Mouse (Mus musculus): ENCODE data around the gene Nlgn1. TPM values are rescaled to one million over a fixed set of nuclear protein-coding genes. Genes with fewer than 3 reads are reported as not detected.

Nlgn1 gene
- polyA plus RNA-seq, 1 experiment, result 0.31 TPM

- no peak for TF ChIP-seq POLR2A (IDR thresholded peaks at IDR 0.05; ENCODE audit: insufficient read depth, low read length)
- no peak for TF ChIP-seq EP300 (IDR thresholded peaks at IDR 0.05; ENCODE audit: insufficient read depth, low read depth, low read length)
- no peak for TF ChIP-seq CTCF (IDR thresholded peaks at IDR 0.05; ENCODE audit: low read depth, low read length)
- Histone ChIP-seq H3K36me3 (ENCODE audit: control insufficient read depth, insufficient read depth, low read length, poor library complexity, severe bottlenecking) (no peaks in the 10 kb centered on the region), H3K4me1 (ENCODE audit: control insufficient read depth, insufficient read depth, low read length) (no peaks in the 10 kb centered on the region), H3K27me3 (ENCODE audit: control insufficient read depth, insufficient read depth, low read length, poor library complexity, severe bottlenecking) (no peaks in the 10 kb centered on the region), H3K27ac (ENCODE audit: insufficient read depth, low read length) (no peak overlapping the region), H3K4me3 (ENCODE audit: low read depth, low read length) (no peak overlapping the region), H3K9me3 (replicated peaks; ENCODE audit: control insufficient read depth, insufficient read depth, low read length, poor library complexity, severe bottlenecking) (no peaks in the 10 kb centered on the region), H3K9ac (ENCODE audit: low read depth, poor library complexity, severe bottlenecking) (no peak overlapping the region)
These were observed 104.0 kb downstream of the Nlgn1 start for GRCm38 (mm10) chr3:26228172-26228781.

GRCm38 (mm10) chr3:26223500-26223899 is 108.8 kb downstream of the Nlgn1 start:
- Histone ChIP-seq H3K4me3 (ENCODE audit: low read depth, low read length) (no peak overlapping the region), H3K4me1 (ENCODE audit: control insufficient read depth, insufficient read depth, low read length) (no peaks in the 10 kb centered on the region), H3K9ac (ENCODE audit: low read depth, poor library complexity, severe bottlenecking) (no peak overlapping the region), H3K27ac (ENCODE audit: insufficient read depth, low read length) (no peak overlapping the region), H3K27me3 (ENCODE audit: control insufficient read depth, insufficient read depth, low read length, poor library complexity, severe bottlenecking) (no peaks in the 10 kb centered on the region), H3K9me3 (replicated peaks; ENCODE audit: control insufficient read depth, insufficient read depth, low read length, poor library complexity, severe bottlenecking) (no peaks in the 10 kb centered on the region), H3K36me3 (ENCODE audit: control insufficient read depth, insufficient read depth, low read length, poor library complexity, severe bottlenecking) (no peaks in the 10 kb centered on the region)
- TF ChIP-seq CTCF (IDR thresholded peaks at IDR 0.05; ENCODE audit: low read depth, low read length), result no peak

GRCm38 (mm10) chr3:26216231-26216630 is 116.0 kb downstream of the Nlgn1 start:
- Histone ChIP-seq H3K4me1 (ENCODE audit: control insufficient read depth, insufficient read depth, low read length) (no peaks in the 10 kb centered on the region), H3K4me3 (ENCODE audit: low read depth, low read length) (no peak overlapping the region), H3K9me3 (replicated peaks; ENCODE audit: control insufficient read depth, insufficient read depth, low read length, poor library complexity, severe bottlenecking) (no peaks in the 10 kb centered on the region), H3K9ac (ENCODE audit: low read depth, poor library complexity, severe bottlenecking) (no peak overlapping the region), H3K27me3 (ENCODE audit: control insufficient read depth, insufficient read depth, low read length, poor library complexity, severe bottlenecking) (no peaks in the 10 kb centered on the region), H3K27ac (ENCODE audit: insufficient read depth, low read length) (no peak overlapping the region), H3K36me3 (ENCODE audit: control insufficient read depth, insufficient read depth, low read length, poor library complexity, severe bottlenecking) (no peaks in the 10 kb centered on the region)
- TF ChIP-seq EP300 (IDR thresholded peaks at IDR 0.05; ENCODE audit: insufficient read depth, low read depth, low read length), result no peak
- no peak for TF ChIP-seq CTCF (IDR thresholded peaks at IDR 0.05; ENCODE audit: low read depth, low read length)
- TF ChIP-seq POLR2A (IDR thresholded peaks at IDR 0.05; ENCODE audit: insufficient read depth, low read length), result no peak

GRCm38 (mm10) chr3:26202702-26203101 is 129.6 kb downstream of the Nlgn1 start:
- Histone ChIP-seq H3K9ac (ENCODE audit: low read depth, poor library complexity, severe bottlenecking) (no peak overlapping the region), H3K4me3 (ENCODE audit: low read depth, low read length) (no peak overlapping the region), H3K27me3 (ENCODE audit: control insufficient read depth, insufficient read depth, low read length, poor library complexity, severe bottlenecking) (no peaks in the 10 kb centered on the region), H3K4me1 (ENCODE audit: control insufficient read depth, insufficient read depth, low read length) (no peaks in the 10 kb centered on the region), H3K27ac (ENCODE audit: insufficient read depth, low read length) (no peak overlapping the region), H3K9me3 (replicated peaks; ENCODE audit: control insufficient read depth, insufficient read depth, low read length, poor library complexity, severe bottlenecking) (no peaks in the 10 kb centered on the region), H3K36me3 (ENCODE audit: control insufficient read depth, insufficient read depth, low read length, poor library complexity, severe bottlenecking) (no peaks in the 10 kb centered on the region)
- TF ChIP-seq CTCF (IDR thresholded peaks at IDR 0.05; ENCODE audit: low read depth, low read length) (no peak), EP300 (IDR thresholded peaks at IDR 0.05; ENCODE audit: insufficient read depth, low read depth, low read length) (no peak), POLR2A (IDR thresholded peaks at IDR 0.05; ENCODE audit: insufficient read depth, low read length) (no peak)

- Histone ChIP-seq H3K4me1 (ENCODE audit: control insufficient read depth, insufficient read depth, low read length) (no peaks in the 10 kb centered on the region), H3K4me3 (ENCODE audit: low read depth, low read length) (no peak overlapping the region), H3K9ac (ENCODE audit: low read depth, poor library complexity, severe bottlenecking) (no peak overlapping the region), H3K36me3 (ENCODE audit: control insufficient read depth, insufficient read depth, low read length, poor library complexity, severe bottlenecking) (no peaks in the 10 kb centered on the region), H3K9me3 (replicated peaks; ENCODE audit: control insufficient read depth, insufficient read depth, low read length, poor library complexity, severe bottlenecking) (no peaks in the 10 kb centered on the region), H3K27me3 (ENCODE audit: control insufficient read depth, insufficient read depth, low read length, poor library complexity, severe bottlenecking) (no peaks in the 10 kb centered on the region), H3K27ac (ENCODE audit: insufficient read depth, low read length) (no peak overlapping the region)
- TF ChIP-seq POLR2A (IDR thresholded peaks at IDR 0.05; ENCODE audit: insufficient read depth, low read length) (no peak), EP300 (IDR thresholded peaks at IDR 0.05; ENCODE audit: insufficient read depth, low read depth, low read length) (no peak), CTCF (IDR thresholded peaks at IDR 0.05; ENCODE audit: low read depth, low read length) (no peak)
These were observed 130.8 kb downstream of the Nlgn1 start for GRCm38 (mm10) chr3:26201410-26201809.

GRCm38 (mm10) chr3:26194970-26195369 is 137.3 kb downstream of the Nlgn1 start:
- Histone ChIP-seq H3K27ac (ENCODE audit: insufficient read depth, low read length) (no peak overlapping the region), H3K4me3 (ENCODE audit: low read depth, low read length) (no peak overlapping the region), H3K27me3 (ENCODE audit: control insufficient read depth, insufficient read depth, low read length, poor library complexity, severe bottlenecking) (no peaks in the 10 kb centered on the region), H3K9ac (ENCODE audit: low read depth, poor library complexity, severe bottlenecking) (no peak overlapping the region), H3K36me3 (ENCODE audit: control insufficient read depth, insufficient read depth, low read length, poor library complexity, severe bottlenecking) (no peaks in the 10 kb centered on the region), H3K9me3 (replicated peaks; ENCODE audit: control insufficient read depth, insufficient read depth, low read length, poor library complexity, severe bottlenecking) (no peaks in the 10 kb centered on the region), H3K4me1 (ENCODE audit: control insufficient read depth, insufficient read depth, low read length) (no peaks in the 10 kb centered on the region)
- TF ChIP-seq POLR2A (IDR thresholded peaks at IDR 0.05; ENCODE audit: insufficient read depth, low read length), result no peak
- no peak for TF ChIP-seq CTCF (IDR thresholded peaks at IDR 0.05; ENCODE audit: low read depth, low read length)
- TF ChIP-seq EP300 (IDR thresholded peaks at IDR 0.05; ENCODE audit: insufficient read depth, low read depth, low read length), result no peak

All from ES-Bruce4 (cell line).